Mouse (Mus musculus): ENCODE measurements around the gene Vdac2.

The Vdac2 gene

DNA sequence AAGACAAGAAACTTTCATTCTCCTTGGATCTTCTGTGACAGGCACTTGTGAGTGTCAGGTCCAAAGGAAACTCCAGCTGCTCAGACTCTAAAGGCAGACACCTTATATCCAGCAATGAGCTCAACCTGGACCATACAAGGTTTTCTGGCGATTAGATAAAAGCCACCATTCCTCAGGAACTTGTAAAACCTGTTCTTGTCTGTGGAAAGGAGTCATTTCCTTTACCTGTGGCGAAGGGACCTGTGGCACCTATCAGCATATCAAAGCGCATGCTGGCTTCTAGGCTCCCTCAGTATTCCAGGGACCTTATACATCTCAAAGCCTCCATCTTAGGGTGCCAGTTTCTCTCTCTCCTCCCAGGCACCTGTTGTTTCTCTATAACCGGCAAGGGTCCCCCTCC, 7.6 kb upstream of the Vdac2 start:
- DNase-seq (ENCODE audit: low spot score in 2 of 2): no peak

DNA sequence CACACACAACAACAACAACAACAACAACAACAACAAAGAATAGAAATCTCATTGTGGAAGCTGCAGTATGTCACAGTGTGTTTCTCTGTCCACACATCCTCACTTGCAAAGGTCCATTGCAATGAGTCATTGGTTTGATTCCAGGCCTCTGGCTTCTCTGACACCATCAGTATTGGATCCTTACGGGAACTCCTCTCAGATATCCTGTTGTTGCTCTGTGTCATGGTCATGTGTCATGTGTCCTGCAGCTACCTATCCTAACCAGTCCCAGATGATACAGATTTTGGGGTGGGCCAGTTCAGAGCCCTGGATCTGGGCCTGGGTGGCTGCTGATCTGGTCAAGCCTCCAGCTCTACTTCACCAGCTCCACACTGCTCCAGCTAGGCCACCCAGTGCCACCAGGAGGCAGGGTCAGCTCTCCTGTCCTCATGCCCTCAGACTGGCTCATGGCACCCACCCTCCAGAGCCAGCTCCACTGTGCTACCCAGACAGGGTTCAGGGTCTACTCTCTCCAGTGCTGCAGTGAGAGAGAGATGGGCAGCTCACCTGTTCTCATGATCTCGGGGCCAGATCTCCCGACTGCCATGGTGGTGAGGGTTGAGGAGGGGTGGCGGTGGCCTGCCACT, 4.0 kb upstream of the Vdac2 start:
- DNase-seq (ENCODE audit: low spot score in 2 of 2): no peak

DNA sequence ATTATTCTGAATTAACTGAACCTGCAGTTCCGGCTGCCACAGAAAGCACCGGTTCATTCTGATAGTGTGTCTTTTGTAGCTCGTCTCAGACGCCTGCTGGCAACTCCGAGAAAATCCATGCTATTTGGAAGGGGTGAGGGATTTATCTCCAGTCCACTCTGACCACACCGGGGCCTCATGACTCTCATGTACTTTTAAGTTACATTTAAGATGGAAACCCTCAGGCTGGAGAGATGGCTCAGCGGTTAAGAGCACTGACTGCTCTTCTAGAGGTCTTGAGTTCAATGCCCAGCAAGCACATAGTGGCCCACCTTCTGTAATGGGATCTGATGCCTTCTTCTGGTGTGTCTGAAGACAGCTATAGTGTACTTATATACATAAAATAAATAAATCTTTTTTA, 2.7 kb upstream of the Vdac2 start:
- no peak for DNase-seq (ENCODE audit: low spot score in 2 of 2)

DNA sequence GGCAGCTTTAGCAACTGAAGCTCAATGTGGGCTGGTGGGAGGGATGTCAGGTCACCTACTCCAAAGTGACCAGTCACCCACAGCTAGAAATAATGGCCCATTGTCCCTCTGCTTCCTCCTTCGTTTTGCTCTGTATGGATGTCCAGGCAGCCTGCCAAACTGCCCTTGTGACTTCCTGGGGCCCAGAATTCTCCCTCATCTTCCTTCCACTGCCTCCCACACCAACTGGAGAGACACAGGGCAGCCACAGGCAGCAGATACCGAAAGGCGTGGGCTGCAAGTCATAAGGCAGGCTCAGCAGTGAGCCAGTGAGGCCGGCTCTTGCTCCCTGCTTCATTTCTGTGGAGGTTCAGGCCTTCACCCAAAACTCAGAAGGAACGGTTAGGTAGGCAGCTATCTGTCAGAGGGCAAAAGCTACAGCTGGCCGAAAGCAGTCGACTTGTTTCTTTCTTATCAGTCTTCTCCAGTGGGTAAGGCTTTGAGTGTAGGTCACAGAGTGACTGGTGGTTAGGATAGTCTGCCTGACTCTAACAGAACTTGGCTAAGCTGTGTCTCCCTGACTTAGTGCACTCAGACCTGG, 2.2 kb upstream of the Vdac2 start:
- peak; percentile 40 to 53 for DNase-seq (ENCODE audit: low spot score in 2 of 2)

DNA sequence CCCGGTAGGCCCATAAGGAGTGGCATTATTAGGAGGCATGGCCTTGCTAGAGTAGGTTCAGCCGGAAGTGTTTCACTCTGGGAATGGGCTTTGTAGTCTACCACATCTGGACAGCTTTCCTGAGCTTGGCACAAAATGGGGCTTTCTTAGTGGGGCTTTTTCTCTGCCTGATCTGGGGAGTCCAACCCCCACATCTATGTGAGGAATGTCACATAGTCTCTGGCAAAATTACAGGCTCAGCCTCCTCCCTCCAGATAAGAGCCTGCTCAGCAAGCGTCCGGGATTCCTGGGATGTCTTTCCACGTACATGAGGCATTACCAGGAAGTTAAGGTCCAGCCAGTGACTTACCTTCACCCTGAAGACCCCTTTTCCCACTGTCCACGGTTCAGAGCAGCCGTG, 1.1 kb upstream of the Vdac2 start:
- DNase-seq (ENCODE audit: low spot score in 2 of 2): no peak

DNA sequence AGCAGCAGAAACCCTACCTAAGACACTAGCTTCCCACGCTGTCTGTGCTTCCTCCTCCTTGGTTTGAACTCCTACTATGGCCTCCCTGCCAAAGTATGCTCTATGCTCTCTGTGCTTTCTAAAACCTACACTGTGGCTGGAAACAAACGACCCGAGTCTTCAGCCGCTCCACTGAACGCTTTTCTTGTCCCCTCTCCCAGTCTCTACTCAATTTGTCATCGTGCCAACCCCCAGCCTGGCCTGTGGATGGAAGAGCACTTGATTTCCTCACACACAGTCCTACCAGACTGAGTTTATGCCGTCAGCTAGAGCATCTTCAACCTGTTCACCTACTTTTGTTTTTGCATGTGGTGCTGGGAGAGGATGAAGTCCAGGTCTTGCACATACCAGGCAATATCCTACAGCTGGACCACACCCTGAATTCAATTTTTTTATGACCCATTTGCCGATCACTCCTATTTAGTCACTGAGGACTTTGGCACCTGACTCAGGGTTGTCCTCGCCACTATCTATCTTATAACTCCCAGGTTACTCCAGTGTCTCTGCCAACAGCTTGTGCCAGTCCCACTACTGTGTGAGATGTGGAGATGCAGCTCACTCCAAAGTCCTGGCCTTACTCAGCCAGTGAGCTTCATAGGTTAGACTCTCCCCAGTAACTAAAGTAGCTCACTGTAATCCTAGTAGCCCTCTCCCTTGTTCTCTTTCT, 901 bp downstream of the Vdac2 start:
- DNase-seq (ENCODE audit: low spot score in 2 of 2): no peak

DNA sequence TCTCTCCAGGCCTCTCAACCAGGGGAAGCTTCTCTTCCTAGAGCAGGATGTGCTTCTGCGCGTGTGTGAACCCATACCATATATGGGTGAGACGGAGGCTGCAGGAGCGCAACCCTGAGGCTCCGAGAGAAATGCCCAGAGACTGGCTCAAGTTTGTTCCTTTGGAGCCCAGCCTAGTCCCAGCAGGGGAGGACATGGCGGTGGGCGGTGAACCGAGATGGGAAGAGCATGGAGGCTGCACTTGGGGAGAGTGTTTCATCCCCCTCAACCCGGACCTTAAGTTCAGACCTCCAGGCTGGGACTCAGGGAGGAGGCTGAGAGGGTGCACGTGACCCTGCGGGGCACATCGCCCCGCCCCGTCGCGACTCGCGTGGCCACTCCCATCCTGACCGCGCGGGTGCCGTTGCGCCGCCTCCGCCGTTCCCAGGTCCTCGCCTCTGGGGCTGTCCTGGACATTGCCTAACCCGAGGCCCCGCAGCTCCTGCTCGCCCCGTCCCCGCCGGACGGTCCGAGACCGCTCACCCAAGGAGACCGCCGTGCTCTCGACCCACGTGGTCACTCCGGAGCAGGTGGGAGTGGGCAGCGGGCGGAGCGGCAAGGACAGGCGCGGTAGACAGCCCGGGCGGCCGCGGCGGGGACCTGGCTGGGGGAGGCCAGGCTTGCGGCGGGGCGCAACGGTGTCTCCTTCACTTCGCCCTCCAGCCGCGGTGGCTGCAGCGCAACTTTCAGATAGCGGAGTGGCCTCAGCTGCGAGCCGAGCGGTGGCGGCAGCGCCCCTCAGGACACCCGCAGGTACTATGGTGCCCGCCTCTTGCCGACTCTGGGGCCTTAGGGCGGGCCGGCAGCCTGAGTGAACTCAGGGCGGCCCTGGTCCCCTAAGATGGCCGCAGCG, 6.1 kb downstream of the Vdac2 start:
- DNase-seq (ENCODE audit: low spot score in 2 of 2): peak; percentile 95 to 96

DNA sequence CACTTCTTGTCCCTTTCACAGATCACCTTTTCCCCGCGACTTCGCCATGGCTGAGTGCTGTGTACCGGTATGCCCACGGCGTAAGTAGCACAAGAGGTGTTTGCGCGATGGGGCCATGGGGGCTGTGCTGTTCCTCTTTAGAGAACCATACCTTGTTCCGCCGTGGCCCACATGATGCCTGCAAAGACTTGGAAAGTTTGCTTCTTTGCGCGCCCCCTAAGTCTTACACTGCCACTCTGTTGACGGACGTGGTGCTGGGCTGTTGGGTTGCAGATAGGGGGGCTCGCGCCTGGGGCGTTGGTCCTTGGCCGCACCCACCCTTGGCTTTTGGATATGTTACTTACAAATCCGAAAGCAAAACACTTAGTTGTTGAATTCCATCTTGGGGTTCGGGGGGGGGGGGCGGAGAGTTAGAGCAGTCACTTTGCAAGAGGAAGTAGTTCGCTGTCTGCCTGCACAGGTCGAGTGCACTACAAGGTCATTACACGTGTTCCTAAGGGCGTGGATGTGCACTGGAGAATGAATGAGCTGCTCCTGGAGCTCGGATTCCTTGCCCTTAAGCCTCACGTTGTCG, 6.9 kb downstream of the Vdac2 start:
- DNase-seq (ENCODE audit: low spot score in 2 of 2): peak in 1 of 2 experiments; percentile 42

DNA sequence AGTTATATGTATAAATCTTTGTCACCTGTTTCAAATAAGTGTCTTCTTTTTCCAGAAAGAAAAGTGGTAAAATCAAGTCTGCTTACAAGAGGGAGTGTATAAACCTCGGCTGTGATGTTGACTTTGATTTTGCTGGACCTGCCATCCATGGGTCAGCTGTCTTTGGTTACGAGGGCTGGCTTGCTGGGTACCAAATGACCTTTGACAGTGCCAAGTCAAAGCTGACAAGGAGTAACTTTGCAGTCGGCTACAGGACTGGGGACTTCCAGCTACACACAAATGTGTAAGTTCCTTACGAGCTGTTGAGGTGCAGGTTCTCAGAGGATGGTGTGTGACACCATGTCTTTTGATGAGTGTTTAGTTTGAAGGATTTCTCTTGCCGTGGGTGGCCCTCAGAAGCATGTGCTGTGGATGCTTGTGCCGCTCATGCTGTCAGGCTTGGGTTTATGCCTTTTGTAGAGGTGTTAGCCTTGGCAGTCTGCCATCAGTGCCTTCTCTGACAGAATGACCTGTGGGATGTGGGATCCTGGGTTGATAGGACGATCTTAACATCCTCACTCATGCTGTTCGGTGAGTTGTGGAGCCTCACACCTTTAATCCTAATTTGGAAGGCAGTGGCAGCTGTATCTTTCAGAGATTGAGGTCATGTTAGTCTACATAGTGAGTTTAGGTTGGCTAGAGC, 13.4 kb downstream of the Vdac2 start:
- no peak for DNase-seq (ENCODE audit: low spot score in 2 of 2)

DNA sequence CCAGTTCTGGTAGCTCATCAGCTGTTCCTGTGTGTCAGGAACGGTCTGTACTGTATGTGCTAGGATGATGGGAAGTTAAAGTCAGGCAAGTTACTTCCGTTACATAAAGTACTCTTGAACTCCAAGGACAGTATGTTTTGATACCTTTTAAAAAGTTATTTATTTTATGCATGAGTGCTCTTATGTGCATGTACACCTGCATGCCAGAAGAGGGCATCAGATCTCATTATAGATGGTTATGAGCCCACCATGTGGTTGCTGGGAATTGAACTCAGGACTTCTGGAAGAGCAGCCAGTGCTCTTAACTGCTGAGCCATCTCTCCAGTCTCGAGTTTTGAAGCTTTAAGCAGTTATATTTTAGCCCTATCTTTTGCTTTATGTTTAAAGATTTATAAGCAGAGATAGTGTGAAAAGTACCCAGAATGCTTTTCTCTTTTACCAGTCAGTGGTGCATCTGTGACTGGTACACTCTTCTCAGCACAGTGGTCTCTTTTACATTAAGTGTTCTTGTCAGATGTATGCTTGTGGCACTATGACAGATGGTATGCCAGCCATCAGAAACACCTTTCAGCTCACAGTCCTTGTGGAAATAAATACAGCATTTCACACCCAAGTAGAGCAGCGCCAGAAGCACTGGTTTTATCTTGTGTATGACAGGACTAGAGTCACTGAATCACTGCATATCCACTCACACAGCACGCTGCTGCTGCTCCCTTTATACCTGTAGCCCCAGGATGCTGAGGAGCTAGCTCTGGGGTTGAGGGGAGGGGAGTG, 17.0 kb downstream of the Vdac2 start:
- no peak for DNase-seq (ENCODE audit: low spot score in 2 of 2)

DNA sequence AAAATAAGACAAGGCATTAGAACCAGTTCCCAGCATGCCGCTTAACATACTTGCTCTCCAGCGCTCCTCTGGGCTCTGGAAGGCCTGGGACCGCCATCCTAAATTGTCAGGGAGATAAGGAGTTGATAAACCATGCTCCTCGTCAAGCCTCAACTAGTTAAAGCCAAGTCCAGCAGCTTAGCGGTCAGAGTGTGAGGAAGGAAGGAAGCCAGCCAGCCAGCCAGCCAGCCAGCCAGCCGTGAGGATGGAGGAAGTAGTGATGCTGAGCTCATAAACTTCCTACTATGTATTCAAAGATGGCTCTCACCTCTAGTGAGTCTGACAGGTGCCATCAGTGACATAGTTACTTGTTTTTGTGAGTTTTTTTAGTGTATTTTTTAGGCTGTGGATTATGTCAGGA, 18.2 kb downstream of the Vdac2 start:
- peak in 1 of 2 experiments; percentile 26 for DNase-seq (ENCODE audit: low spot score in 2 of 2)

DNA sequence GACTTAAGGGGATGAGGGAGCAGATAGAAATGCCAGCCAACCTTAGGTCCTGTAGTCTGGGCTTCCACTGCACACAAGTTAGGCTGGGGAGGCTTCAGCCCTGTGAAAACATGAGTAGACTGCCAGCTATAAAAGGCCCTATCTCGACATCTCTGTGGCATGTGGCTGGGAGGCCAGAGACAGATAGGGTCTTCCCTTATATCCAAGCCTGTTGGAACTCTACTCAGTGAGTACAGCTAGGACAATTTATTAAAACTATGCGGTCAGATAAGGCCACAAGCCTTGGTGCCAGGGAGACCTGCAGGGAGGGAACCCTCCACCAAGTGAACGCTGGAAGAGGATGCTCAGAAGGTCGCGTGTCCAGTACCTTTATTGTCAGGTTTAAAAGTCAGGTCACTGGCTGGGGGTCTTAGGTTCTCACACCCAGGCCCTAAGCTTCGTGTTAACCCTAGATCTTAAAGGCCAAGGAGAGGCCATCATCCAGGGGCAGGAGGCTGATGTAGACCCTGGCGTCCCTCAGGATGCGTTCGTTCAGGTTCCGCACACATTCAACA, 21.9 kb downstream of the Vdac2 start:
- no peak for DNase-seq (ENCODE audit: low spot score in 2 of 2)

DNA sequence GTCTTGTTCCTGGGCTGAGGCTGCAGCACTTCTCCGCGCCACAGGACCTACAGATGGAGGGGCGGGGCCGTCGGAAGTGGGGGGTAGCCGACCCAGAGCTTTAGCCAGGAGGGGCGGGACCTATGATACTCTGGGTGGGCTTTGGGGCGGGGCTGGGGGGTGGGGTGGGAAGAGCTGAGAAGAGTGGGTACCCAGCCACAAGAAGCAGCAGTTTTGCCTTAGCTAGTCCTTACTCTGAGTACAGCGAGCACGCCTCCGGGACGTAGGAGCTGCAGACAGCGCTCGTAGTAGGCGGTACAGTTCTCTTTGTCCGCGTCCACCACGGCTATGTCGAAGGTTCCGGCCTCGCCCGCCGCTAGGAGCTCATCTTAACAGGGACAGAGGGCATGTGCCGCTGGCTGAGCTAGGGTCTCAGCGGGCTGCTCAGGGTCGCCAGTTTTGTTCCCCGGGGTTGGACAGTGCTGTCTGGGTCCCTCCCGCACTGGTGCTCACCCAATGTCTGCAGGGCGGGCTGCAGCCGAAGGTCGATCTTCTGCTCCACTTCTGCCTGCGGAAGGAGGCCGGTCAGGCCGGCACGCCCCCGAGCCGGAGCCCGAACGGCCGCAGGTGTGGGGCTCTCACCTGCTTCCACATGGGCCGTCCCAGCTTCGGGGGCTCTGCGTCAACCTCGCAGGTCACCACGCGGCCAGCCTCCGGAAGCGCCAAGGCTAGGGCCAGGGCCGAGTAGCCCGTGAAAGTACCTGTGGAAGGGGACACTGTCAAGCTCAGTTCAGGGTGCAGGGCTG, 22.5 kb downstream of the Vdac2 start:
- peak in 1 of 2 experiments; percentile 30 for DNase-seq (ENCODE audit: low spot score in 2 of 2)

DNA sequence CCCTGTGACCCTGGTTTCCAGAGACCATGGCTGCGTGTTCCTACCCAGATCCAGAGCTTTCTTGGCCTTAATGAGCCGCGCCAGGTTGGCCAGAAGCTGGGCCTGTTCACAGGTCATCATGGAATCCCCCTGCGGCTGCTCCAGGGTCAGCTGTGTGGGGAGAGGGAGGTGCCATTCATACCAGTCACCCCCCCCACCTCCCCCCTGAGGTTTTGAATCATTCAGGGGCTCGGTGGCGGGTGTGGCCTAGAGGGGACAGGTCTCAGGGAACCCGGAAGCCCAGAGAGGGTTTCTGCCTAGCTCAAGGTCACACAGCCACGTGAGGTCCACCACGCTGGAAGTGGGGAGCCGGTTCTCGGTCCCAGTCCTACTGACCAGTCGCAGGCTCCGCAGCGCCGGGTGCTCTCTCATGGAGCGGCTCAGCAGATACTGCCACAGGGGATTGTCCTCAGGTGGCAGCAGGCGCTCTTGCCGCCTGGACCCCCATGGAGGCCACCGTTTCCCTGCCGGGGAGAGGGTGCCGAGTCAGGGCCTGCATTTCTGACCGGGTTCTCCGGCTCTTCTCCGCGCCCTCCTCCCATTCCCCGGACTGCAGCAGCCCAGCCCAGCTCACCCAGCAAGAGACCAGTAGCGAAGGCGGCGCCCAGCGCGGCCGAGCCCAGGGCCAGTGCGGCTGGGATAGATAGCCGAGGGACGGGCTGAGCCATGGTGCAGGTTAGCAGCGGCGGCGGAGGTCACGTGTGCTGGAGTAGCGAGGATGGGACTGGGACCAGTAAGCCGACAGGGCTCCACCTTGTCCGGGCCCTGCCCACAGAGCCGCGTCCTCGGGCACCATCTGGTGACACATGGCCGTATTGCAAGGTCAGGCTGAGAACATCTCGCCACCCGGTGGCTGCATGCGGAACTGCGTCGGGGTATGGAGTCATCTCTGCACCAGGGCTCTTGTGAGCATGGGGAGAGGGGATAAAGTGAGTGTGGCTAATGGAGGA, 23.4 kb downstream of the Vdac2 start, which contains the start of gene Comtd1:
Gene Comtd1 (minus strand): TSS at position 812 of the 989 bp plus-strand sequence.
- peak; percentile 86 to 90 for DNase-seq (ENCODE audit: low spot score in 2 of 2)

DNA sequence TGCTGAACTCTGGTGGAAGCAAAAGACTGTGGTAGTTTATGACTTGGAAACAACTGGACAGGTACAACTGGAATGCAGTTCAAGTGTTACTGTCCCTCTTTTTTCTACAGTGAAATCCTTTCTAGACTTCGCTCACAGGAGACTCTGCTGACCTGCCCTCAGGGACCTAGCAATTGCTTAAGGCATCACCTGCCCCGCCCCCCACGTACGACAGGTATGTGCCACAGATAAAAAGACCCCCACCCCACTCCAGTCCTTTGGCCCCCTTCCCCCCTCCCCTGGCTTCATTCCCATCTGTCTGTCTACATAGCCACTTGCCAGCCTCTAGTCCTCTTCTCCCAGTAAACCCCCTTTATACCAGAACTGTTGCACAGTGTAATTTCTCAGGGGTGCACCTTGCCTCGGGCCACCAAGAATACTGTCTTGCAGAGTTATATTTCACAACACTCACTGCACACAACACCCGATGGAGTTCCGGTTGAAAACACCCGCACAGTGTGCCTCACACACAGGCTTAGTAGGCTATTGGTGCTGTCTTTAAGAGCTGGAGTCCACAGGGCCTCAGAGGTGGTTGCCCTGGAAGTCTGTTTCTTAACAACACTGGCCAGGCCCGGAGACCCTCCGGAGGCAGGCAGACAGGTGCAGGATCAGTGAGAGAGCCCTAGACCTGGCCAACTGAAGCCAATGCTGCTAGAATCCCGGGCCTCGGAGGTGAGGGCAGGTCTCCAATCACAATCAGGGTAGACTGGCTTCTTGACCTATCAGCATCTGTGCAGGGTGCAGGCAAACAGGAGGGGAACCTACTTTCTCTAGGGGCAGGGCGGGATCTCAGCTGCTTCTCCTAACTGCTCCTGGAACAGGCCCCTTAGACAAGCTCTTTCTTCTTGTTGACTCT, 24.7 kb downstream of the Vdac2 start:
- no peak for DNase-seq (ENCODE audit: low spot score in 2 of 2)

DNA sequence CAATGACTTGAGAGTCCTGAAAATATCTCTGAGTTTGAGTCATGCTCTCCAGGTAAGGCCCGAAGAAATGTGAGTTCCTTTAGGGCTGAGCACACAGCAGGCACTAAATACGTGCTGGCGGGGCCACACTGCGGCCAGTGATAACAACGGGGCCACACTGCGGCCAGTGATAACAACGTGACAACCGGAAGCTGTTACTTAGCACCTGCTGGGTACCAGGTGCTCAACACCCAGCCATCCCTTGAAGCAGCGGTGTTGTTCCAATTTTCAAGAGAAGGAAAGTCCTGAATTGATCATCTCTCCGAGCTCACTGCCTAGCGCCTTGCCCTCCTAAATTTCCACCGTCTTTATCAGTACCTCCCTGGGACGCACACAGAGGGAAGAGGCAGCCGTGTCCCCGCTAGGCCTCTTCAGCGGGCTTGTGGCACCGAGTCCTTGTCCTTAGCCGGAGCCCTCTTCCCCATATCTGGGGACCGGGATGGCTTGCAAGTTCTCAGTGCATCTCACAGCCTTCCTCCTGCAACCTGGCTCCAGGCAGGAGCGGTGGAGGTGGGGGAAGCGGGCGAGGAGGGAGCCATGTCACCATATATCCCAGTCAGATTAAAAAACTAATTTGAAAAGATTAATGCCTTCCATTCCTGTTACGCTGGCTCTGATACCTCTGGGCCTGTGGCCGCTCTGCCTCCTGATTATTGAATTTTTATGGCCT, 25.5 kb downstream of the Vdac2 start:
- DNase-seq (ENCODE audit: low spot score in 2 of 2): no peak

All from spleen, postnatal 36 days (tissue).